7 mouse cellular contexts compared by ENCODE assay signal in the genomic region with DNA sequence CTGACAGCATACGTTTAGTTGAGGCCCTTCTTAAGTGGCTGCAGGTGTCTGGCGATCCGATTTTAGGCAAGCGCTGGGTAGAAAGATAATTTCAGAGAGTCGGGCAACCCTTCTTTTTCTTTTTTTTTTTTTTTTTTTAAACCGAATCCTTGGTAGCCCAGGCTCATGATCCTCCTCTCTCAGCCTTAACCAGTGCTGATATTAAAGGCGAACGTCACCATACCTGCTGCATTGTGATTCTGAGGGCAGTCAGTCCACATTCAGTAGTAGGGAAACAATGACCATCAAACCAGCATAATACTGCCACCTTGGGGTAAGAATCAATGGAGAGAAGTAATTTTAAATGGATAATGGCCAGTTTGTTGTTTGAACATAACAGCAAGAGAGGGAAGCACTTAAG. TPM values are rescaled to one million over a fixed set of nuclear protein-coding genes. Genes with fewer than 3 reads are reported as not detected.
DNase-seq lines count a peak whose midpoint lies in the region; ATAC-seq and TF ChIP-seq lines count a peak whose summit lies in the region.

No protein-coding gene starts in this region.

- no peaks in the 10 kb centered on the region for H3K27me3 ChIP-seq in E14TG2a.4 (ENCODE audit: insufficient read depth, low read length)
- H3K27me3 ChIP-seq in hindbrain, embryonic 14.5 days (ENCODE audit: control insufficient read depth, insufficient read depth, low read length): no peaks in the 10 kb centered on the region
- H3K27me3 ChIP-seq in liver, embryonic 12.5 days (replicated peaks): 0 out of 2 replicates have a peak, but pooled peaks cover 9% of the 10 kb centered on the region
- peaks cover 17% of the 10 kb centered on the region for H3K27me3 ChIP-seq in neural tube, embryonic 13.5 days

- H3K4me1 ChIP-seq in E14TG2a.4 (replicated peaks; ENCODE audit: low read depth, low read length): peaks cover 29% of the 10 kb centered on the region
- peaks cover 9% of the 10 kb centered on the region; the same call in 1 of the 2 replicates for H3K4me1 ChIP-seq in hindbrain, embryonic 14.5 days (replicated peaks; ENCODE audit: control insufficient read depth, insufficient read depth, low read length)
- H3K4me1 ChIP-seq in liver, embryonic 12.5 days: peaks cover 14% of the 10 kb centered on the region
- H3K4me1 ChIP-seq in neural tube, embryonic 13.5 days (replicated peaks): peaks cover 9% of the 10 kb centered on the region

- H3K4me3 ChIP-seq in E14TG2a.4 (replicated peaks; ENCODE audit: low read length): peak overlapping the region; percentile 83
- H3K4me3 ChIP-seq in hindbrain, embryonic 14.5 days (replicated peaks; ENCODE audit: low read length): peak overlapping the region; percentile 37
- H3K4me3 ChIP-seq in liver, embryonic 12.5 days: peak overlapping the region; percentile 56
- peak overlapping the region; percentile 43 for H3K4me3 ChIP-seq in neural tube, embryonic 13.5 days

- peak overlapping the region; percentile 80 for H3K4me2 ChIP-seq in hindbrain, embryonic 14.5 days (replicated peaks)
- H3K4me2 ChIP-seq in liver, embryonic 12.5 days: peak overlapping the region; percentile 90
- peak overlapping the region; percentile 73 for H3K4me2 ChIP-seq in neural tube, embryonic 13.5 days

- WGBS in hindbrain, embryonic 14.5 days: 34% methylated on average over 8 of the region's 8 CpGs
- 16% methylated on average over 8 of the region's 8 CpGs for WGBS in liver, embryonic 12.5 days (ENCODE audit: insufficient replicate concordance)
- 36% methylated on average over 8 of the region's 8 CpGs for WGBS in neural tube, embryonic 13.5 days

- TF ChIP-seq CTCF in E14TG2a.4 (conservative IDR thresholded peaks at IDR 0.05; ENCODE audit: low read length): peak; percentile 40

- H3K27ac ChIP-seq in hindbrain, embryonic 14.5 days: peak overlapping the region; percentile 91
- H3K27ac ChIP-seq in liver, embryonic 12.5 days: peak overlapping the region; percentile 79
- peak overlapping the region; percentile 90 for H3K27ac ChIP-seq in neural tube, embryonic 13.5 days (replicated peaks)

- no peaks in the 10 kb centered on the region for H3K9me3 ChIP-seq in E14TG2a.4 (ENCODE audit: low read length)
- H3K9me3 ChIP-seq in hindbrain, embryonic 14.5 days (ENCODE audit: control insufficient read depth, low read length): no peaks in the 10 kb centered on the region
- H3K9me3 ChIP-seq in liver, embryonic 12.5 days (replicated peaks): no peaks in the 10 kb centered on the region
- H3K9me3 ChIP-seq in neural tube, embryonic 13.5 days: no peaks in the 10 kb centered on the region

- no peak for ATAC-seq in hindbrain, embryonic 14.5 days (ENCODE audit: low FRiP score)
- ATAC-seq in liver, embryonic 12.5 days: no peak
- no peak for ATAC-seq in neural tube, embryonic 13.5 days (ENCODE audit: low read depth)

- H3K9ac ChIP-seq in hindbrain, embryonic 14.5 days: peak overlapping the region; percentile 67
- peak overlapping the region; percentile 65; the same call in 1 of the 2 replicates for H3K9ac ChIP-seq in liver, embryonic 12.5 days
- peak overlapping the region; percentile 71 for H3K9ac ChIP-seq in neural tube, embryonic 13.5 days

- H3K36me3 ChIP-seq in E14TG2a.4 (ENCODE audit: insufficient read depth, low read length): no peaks in the 10 kb centered on the region
- no peaks in the 10 kb centered on the region for H3K36me3 ChIP-seq in hindbrain, embryonic 14.5 days (replicated peaks; ENCODE audit: control insufficient read depth, insufficient read depth)
- no peaks in the 10 kb centered on the region for H3K36me3 ChIP-seq in liver, embryonic 12.5 days
- H3K36me3 ChIP-seq in neural tube, embryonic 13.5 days: no peaks in the 10 kb centered on the region

- DNase-seq in adipocyte (ENCODE audit: low spot score): peak; percentile 64
- peak; percentile 33 for DNase-seq in fibroblast of lung, adult 2 months (ENCODE audit: low read depth)
- DNase-seq in hindbrain, embryonic 14.5 days (ENCODE audit: low spot score): peak; percentile 29
- DNase-seq in thymus, postnatal 0 days (ENCODE audit: low spot score): no peak

RNA-seq across cellular contexts. Expression of a gene that starts 23.9 kb away (rescaled TPM):
- 90.6 and 92.2 TPM in 2 replicates for polyA plus RNA-seq in hindbrain, embryonic 14.5 days (2014; fragmentation: Nextera tagmentation; extraction: Ambion mirVana)
- polyA plus RNA-seq in liver, embryonic 12.5 days (2016; fragmentation: Nextera tagmentation; extraction: Ambion mirVana): 27.1 and 27.8 TPM in 2 replicates
- polyA plus RNA-seq in neural tube, embryonic 13.5 days (2015; fragmentation: Nextera tagmentation; extraction: Ambion mirVana): 107 and 129 TPM in 2 replicates
- polyA plus RNA-seq in thymus, postnatal 0 days (2015; fragmentation: Nextera tagmentation; extraction: Ambion mirVana): 52.5 and 69.8 TPM in 2 replicates

RNA-seq across cellular contexts. Expression of a gene that starts 35.9 kb away (rescaled TPM):
- polyA plus RNA-seq in hindbrain, embryonic 14.5 days (2014; fragmentation: Nextera tagmentation; extraction: Ambion mirVana): 43.0 and 44.7 TPM in 2 replicates
- 3.5 and 4.4 TPM in 2 replicates for polyA plus RNA-seq in liver, embryonic 12.5 days (2016; fragmentation: Nextera tagmentation; extraction: Ambion mirVana)
- 39.6 and 44.4 TPM in 2 replicates for polyA plus RNA-seq in neural tube, embryonic 13.5 days (2015; fragmentation: Nextera tagmentation; extraction: Ambion mirVana)
- polyA plus RNA-seq in thymus, postnatal 0 days (2015; fragmentation: Nextera tagmentation; extraction: Ambion mirVana): 16.4 and 22.9 TPM in 2 replicates

RNA-seq across cellular contexts. Expression of a gene that starts 52.6 kb away (rescaled TPM):
- polyA plus RNA-seq in hindbrain, embryonic 14.5 days (2014; fragmentation: Nextera tagmentation; extraction: Ambion mirVana): 37.3 and 39.4 TPM in 2 replicates
- polyA plus RNA-seq in liver, embryonic 12.5 days (2016; fragmentation: Nextera tagmentation; extraction: Ambion mirVana): 8.2 and 8.7 TPM in 2 replicates
- 29.3 and 30.4 TPM in 2 replicates for polyA plus RNA-seq in neural tube, embryonic 13.5 days (2015; fragmentation: Nextera tagmentation; extraction: Ambion mirVana)
- 14.7 and 18.1 TPM in 2 replicates for polyA plus RNA-seq in thymus, postnatal 0 days (2015; fragmentation: Nextera tagmentation; extraction: Ambion mirVana)
